Mouse (Mus musculus) kidney, postnatal 0 days (tissue): ENCODE results near the gene Spx. TPM values are rescaled to one million over a fixed set of nuclear protein-coding genes. Genes with fewer than 3 reads are reported as not detected.

Experiments
- ATAC-seq: fragments of 200-750 bp; cut with Nextera tagmentation; replicated peaks from 2 replicates; pipeline ENCODE4 v1.8.0; 2017; ENCODE audit warnings: low read depth, moderate number of reproducible peaks, moderate TSS enrichment, moderate library complexity; ENCODE audit not compliant: low FRiP score
- DNase-seq: peaks from one replicate; pipeline ENCODE4 v3.0.0-alpha.2; 2016; ENCODE audit warnings: low spot score
- H3K27ac ChIP-seq: fragments of 300-500 bp; sonication (generic); 2 replicates; pipeline ENCODE4 v1.5.1; 2014; ENCODE audit warnings: mild to moderate bottlenecking
- H3K27me3 ChIP-seq: fragments of 300-500 bp; sonication (generic); 2 replicates; pipeline ENCODE4 v1.6.1; 2014; ENCODE audit warnings: low read length, mixed read lengths; ENCODE audit not compliant: insufficient read depth
- H3K36me3 ChIP-seq: fragments of 300-500 bp; sonication (generic); 2 replicates; pipeline ENCODE4 v1.6.1; 2014; ENCODE audit warnings: low read length, mixed read lengths; ENCODE audit not compliant: insufficient read depth
- H3K4me1 ChIP-seq: fragments of 300-500 bp; sonication (generic); replicated peaks from 2 replicates; pipeline ENCODE4 v1.6.1; 2014; ENCODE audit warnings: antibody characterized with exemption, low read length, mixed read lengths; ENCODE audit not compliant: insufficient read depth
- H3K4me2 ChIP-seq: fragments of 300-500 bp; sonication (generic); 2 replicates; pipeline ENCODE4 v1.6.1; 2014; ENCODE audit warnings: mild to moderate bottlenecking, low read length, moderate library complexity, mixed read lengths
- H3K4me3 ChIP-seq: fragments of 300-500 bp; sonication (generic); replicated peaks from 2 replicates; pipeline ENCODE4 v1.5.1; 2014; ENCODE audit warnings: low read depth, low read length
- H3K9ac ChIP-seq: fragments of 300-500 bp; sonication (generic); 2 replicates; pipeline ENCODE4 v1.6.1; 2014; ENCODE audit warnings: low read depth, low read length
- H3K9me3 ChIP-seq: fragments of 300-500 bp; sonication (generic); replicated peaks from 2 replicates; pipeline ENCODE4 v1.6.1; 2016; ENCODE audit warnings: low read length, inconsistent platforms, mixed read lengths
- CTCF ChIP-seq: IDR thresholded peaks from 2 replicates; pipeline ENCODE4 v1.5.1; 2016; ENCODE audit warnings: antibody characterized with exemption, low read depth, mild to moderate bottlenecking, moderate library complexity
- WGBS: fragments of 180-500 bp; shearing (Covaris S2); extraction: QIAGEN DNeasy Blood & Tissue Kit; methylation state at CpG from one replicate; pipeline ENCODE4 v1.1.7; 2014; 5-methylcytosine and 5-hydroxymethylcytosine counted together
- polyA plus RNA-seq: library from polyadenylated mRNA; unstranded; fragments of >200 nt; fragmentation: Nextera tagmentation; extraction: Ambion mirVana; gene quantifications from 2 replicates; pipeline ENCODE4 v1.2.1, GENCODE M21; 2015

Spx gene
- polyA plus RNA-seq, 1 experiment from 2014 or later = 0.21 TPM

DNA sequence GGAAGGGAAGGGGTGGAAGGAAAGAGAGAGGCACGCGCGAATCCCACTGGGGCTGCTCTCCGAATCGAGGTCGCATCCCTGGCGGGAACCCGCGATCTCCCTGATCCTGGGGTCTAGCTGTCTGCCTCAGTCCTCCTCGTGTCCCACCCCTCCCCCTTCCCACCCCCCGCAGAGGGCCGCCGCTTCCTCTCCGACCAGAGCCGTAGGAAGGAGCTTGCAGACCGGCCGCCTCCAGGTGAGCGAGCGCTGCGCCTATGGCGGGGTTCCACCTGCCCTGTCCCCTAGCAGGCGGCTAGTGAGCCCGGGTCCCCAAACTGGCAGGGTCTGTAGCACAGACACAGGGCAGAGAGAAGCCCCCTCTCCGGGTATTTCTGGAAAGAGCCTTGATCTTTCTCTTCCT is 1.4 kb downstream of the Spx start:
- no peak overlapping the region for H3K27ac ChIP-seq
- 0 out of 2 replicates have a peak, but pooled peaks cover 8% of the 10 kb centered on the region for H3K4me1 ChIP-seq
- H3K9ac ChIP-seq = 0 out of 2 replicates have a peak overlapping the region, but pooled peaks have one; percentile 35
- peak overlapping the region; percentile 65 for H3K4me2 ChIP-seq
- ATAC-seq = 0 out of 2 replicates have a peak, but pooled peaks have one; percentile 33
- 4% methylated on average over 23 of the region's 24 CpGs for WGBS
- DNase-seq = no peak
- H3K4me3 ChIP-seq = peak overlapping the region; percentile 11; the same call in 1 of the 2 replicates
- H3K9me3 ChIP-seq = no peaks in the 10 kb centered on the region
- peaks cover 7% of the 10 kb centered on the region; the same call in 1 of the 2 replicates for H3K27me3 ChIP-seq
- TF ChIP-seq CTCF = no peak
- H3K36me3 ChIP-seq = no peaks in the 10 kb centered on the region

DNA sequence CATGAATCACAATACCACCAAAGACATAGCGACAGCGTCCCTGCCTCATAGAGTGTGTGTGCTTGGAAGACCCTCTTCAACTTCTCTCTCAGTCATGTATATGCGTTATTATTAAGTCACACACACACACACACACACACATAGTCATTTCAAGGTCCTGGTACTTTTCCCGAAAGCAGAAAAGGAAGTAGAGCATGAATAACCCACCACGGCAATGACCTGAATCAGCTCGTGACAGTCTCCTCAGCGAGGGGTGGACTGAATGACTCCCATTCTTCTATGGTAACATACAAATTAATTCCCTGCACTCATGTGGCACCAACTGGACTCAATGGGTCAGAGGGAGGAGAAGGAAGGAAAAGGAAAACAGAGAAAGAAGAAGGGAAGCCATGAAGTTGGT is 11.7 kb downstream of the Spx start:
- Histone ChIP-seq H3K4me1 (no peaks in the 10 kb centered on the region), H3K27me3 (no peaks in the 10 kb centered on the region), H3K9ac (no peak overlapping the region), H3K4me2 (no peak overlapping the region), H3K4me3 (no peak overlapping the region), H3K9me3 (no peaks in the 10 kb centered on the region), H3K36me3 (no peaks in the 10 kb centered on the region), H3K27ac (no peak overlapping the region)
- WGBS = 65% methylated on average over 7 of the region's 7 CpGs
- ATAC-seq (no peak), DNase-seq (no peak)
- no peak for TF ChIP-seq CTCF

DNA sequence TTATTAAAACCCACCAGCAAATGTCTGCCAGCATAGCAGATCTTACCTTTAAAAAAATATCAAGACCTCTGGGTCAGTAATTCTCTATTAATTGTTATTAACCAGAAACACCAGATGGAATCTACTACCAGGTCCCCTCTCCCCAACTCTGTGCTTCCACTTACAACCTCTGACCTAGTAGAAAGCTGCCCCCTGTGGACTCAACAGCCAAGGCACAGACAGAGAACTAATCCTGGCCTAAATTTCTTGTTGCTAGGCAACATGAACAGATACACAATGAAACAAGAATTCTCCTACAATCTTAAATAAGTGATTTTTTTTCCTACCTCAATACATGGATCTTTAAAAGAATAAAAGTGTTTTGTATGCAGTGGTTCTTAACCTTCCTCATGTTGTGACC is 15.8 kb downstream of the Spx start:
- H3K27me3 ChIP-seq = no peaks in the 10 kb centered on the region
- H3K9ac ChIP-seq = no peak overlapping the region
- H3K4me2 ChIP-seq = no peak overlapping the region
- H3K36me3 ChIP-seq = no peaks in the 10 kb centered on the region
- H3K4me3 ChIP-seq = no peak overlapping the region
- ATAC-seq (no peak), DNase-seq (no peak)
- H3K4me1 ChIP-seq = no peaks in the 10 kb centered on the region
- no peak for TF ChIP-seq CTCF
- H3K9me3 ChIP-seq = no peaks in the 10 kb centered on the region
- no peak overlapping the region for H3K27ac ChIP-seq

DNA sequence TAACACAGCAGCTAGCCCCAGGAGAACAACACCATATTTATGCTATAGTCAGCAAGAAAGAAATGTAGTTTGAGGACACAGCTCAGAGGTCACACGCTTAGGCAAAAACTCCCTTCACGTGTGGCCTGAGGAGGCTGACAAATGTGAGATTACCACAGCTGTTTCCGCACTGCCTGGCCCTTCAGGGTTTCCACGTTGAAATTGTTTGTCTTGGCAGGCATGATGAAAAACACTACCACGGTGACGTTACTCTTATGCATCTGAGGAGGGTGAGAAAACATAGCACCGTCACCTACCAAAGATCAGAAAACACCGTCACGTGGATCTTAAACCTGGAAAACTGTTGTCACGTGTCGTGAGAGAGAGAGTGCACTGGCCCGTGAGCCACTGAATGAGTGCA is 38.1 kb downstream of the Spx start:
- no peak for DNase-seq
- 49% methylated on average over 12 of the region's 12 CpGs for WGBS
- Histone ChIP-seq H3K27ac (no peak overlapping the region), H3K27me3 (no peaks in the 10 kb centered on the region), H3K36me3 (no peaks in the 10 kb centered on the region), H3K4me1 (no peaks in the 10 kb centered on the region), H3K9me3 (no peaks in the 10 kb centered on the region), H3K4me3 (no peak overlapping the region), H3K9ac (no peak overlapping the region), H3K4me2 (no peak overlapping the region)
- no peak for ATAC-seq
- no peak for TF ChIP-seq CTCF

DNA sequence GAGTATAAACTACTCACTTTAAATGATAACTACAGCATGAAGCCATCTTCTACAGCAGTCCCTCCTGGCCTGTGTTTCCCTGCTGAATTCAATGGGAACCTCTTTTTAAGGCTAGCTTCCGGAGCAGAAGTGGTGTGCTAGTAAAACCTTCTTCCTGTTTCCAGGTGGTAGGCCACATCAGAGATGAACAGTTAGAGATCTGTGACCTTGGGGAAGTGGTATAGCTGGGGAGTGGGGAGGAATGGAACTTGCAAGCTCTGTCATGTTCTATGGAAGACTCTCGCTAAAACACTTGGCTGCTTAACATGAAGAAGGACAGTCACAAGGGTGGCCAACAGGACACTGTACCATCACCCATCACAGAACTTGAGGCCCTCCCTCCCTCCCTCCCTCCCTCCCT is 40.1 kb downstream of the Spx start:
- no peak for DNase-seq
- no peak overlapping the region for H3K27ac ChIP-seq
- H3K27me3 ChIP-seq = no peaks in the 10 kb centered on the region
- no peak for TF ChIP-seq CTCF
- 69% methylated on average over 2 of the region's 2 CpGs for WGBS
- H3K9me3 ChIP-seq = no peaks in the 10 kb centered on the region
- ATAC-seq = no peak
- no peak overlapping the region for H3K4me3 ChIP-seq
- H3K4me1 ChIP-seq = no peaks in the 10 kb centered on the region
- no peak overlapping the region for H3K4me2 ChIP-seq
- H3K9ac ChIP-seq = no peak overlapping the region
- H3K36me3 ChIP-seq = no peaks in the 10 kb centered on the region

DNA sequence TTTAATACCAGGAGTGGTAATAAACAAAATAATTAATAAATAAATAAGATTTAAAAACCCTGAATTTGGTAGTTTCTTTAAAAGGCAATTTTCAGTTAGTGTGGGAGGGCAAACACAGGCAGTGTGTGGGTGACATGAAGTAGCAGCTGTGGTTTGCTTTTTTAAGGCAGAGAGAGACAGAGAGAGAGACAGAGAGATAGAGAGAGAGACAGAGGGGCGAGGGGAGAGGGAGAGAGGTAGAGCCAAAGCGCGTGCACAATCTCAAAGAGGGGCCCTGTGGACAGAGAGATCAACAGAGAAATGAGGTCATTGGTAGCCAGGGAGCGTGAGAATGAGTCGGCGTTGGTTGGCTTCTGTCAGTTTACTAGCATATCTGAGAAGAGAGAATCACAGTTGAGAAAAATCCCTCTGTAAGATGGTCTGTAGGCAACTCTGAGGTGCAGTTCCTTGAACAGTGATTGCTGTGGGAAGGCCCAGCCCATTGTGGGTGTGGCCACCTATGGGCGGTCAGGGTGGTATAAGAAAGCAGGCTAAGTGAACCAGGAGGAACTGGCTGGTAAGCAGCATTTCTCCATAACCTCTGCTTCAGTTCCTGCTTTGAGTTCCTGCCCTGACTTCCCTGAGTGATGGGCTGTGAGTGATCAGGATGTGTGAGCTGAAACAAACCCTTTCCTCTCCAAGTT is 42.2 kb downstream of the Spx start:
- TF ChIP-seq CTCF = no peak
- no peak for ATAC-seq
- H3K9me3 ChIP-seq = no peaks in the 10 kb centered on the region
- H3K4me1 ChIP-seq = no peaks in the 10 kb centered on the region
- H3K4me2 ChIP-seq = no peak overlapping the region
- H3K27me3 ChIP-seq = no peaks in the 10 kb centered on the region
- no peak overlapping the region for H3K9ac ChIP-seq
- H3K36me3 ChIP-seq = no peaks in the 10 kb centered on the region
- no peak for DNase-seq
- no peak overlapping the region for H3K4me3 ChIP-seq
- no peak overlapping the region for H3K27ac ChIP-seq
- WGBS = 72% methylated on average over 7 of the region's 7 CpGs

DNA sequence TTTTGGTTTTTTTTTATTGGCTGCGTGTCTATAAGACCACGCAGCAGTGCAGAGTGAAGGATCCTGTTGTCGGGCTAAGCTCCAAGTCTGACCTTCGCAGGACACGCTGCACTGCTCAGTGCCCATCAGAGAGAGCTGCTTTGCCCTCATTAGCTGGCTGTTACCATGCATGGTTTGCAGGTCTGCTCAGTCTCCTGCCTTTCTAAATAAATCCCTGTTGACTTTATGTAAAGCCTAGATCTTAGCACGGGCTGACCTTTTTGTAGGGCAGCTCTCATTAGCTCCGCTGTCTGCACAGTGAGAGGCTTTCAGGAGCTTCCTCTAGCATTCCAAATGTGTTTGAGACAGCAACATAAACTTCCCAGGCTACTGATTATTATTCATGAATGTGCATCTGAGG is 44.8 kb downstream of the Spx start:
- Histone ChIP-seq H3K9ac (no peak overlapping the region), H3K27ac (no peak overlapping the region), H3K4me1 (no peaks in the 10 kb centered on the region), H3K27me3 (no peaks in the 10 kb centered on the region), H3K36me3 (no peaks in the 10 kb centered on the region), H3K4me3 (no peak overlapping the region), H3K4me2 (no peak overlapping the region), H3K9me3 (no peaks in the 10 kb centered on the region)
- TF ChIP-seq CTCF = no peak
- no peak for ATAC-seq
- WGBS = 55% methylated on average over 7 of the region's 7 CpGs
- no peak for DNase-seq
